Mouse (Mus musculus) liver, adult (tissue): ENCODE measurements around the gene Krcc1.

Experiments
- GATA4 ChIP-seq: IDR thresholded peaks from 2 replicates; pipeline ENCODE4 v1.6.1; 2014; ENCODE audit warnings: mild to moderate bottlenecking, low read length; ENCODE audit not compliant: insufficient replicate concordance

Gene Krcc1

DNA sequence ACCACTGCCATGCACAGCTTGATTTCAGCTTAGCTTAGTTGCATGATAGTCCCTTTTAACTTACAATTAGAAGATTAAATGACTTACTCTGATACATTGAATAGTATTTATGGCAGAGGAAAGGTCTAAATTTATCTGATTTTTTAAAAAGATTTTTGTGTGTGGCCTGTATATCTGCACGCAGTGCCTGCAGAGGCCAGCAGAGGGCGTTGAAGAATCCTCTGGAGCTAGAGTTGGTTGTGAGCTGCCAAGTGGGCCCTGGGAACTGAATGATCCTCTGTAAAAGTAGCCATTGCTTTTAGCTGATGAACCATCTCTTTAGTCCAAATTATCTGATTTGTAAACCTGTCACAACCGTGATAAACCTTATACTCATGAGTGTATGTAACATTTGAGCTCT lies 27.3 kb downstream of the Krcc1 start:
- TF ChIP-seq GATA4: no peak

DNA sequence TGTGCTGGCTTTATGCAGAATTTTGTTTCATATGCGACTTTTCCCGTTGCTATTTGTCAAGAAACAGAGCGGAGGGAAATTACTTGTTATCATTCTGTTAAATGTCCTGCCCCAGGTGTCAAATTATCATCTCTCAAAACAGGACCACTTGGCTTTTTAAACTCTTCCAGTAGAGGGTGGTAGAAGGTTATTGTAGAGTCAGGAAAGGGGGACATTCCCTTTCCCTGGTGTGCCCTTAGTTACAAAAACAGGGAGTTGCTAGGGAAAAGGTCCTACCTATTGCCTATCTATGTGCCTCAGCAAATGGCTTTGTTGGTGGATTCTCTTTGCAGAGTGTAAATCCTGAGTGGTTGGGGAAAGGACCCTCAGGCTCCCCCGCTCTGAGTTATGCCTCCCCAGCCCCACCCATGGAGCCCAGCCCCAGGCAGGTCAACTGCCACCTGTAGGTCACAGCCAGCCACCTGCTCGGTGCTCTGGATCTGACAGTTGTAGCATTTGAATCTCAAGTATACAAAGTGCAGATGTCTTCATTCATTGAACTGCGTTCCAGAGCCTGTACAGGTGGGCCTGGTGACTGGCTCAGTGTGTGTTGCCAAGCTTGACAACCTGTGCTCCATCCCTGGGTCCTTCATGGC lies 30.7 kb downstream of the Krcc1 start:
- no peak for TF ChIP-seq GATA4

DNA sequence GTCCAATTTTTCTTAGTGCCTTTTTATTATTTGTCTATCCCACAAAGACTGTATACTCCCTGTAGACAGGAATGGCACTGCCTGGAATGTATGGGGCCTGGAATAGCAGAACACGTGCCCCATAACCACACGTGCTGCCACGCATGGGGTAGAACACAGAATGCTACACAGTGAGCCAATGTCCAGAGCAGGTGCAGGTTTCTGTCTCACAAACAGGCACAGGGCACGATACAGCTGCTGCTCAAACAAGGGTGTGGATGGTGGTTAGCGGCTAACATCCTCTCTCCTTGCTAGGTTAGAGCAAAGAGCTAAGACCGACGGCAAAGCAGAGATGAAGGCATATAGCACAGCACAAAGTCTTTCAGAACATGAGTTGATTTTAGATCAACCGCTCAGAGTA lies 36.0 kb downstream of the Krcc1 start:
- no peak for TF ChIP-seq GATA4

DNA sequence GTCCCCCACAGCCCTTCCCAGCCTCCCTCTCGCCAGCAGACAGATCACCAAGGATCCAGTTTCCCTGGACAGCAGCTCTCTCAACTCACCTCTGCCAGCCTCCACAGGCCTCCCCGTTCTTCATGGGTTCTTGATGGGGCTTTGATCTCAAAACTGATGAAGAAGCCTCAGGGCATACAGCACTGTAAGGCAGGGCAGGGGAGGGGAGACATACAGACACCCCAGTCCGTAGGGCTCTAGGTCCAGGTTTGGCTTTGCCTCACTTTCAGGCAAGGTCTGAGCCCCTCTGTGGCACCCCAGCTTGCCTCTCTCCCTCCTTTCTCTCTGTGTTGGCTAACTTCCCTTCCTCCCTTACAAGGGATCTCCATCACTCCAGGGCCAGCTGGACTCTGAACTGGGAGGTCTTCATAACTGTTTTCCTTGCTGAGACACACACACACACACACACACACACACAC lies 50.4 kb downstream of the Krcc1 start, which contains the start of gene Smyd1:
Gene Smyd1, minus strand, starts transcription at position 408 of the 458 bp plus-strand sequence.
- TF ChIP-seq GATA4: no peak

DNA sequence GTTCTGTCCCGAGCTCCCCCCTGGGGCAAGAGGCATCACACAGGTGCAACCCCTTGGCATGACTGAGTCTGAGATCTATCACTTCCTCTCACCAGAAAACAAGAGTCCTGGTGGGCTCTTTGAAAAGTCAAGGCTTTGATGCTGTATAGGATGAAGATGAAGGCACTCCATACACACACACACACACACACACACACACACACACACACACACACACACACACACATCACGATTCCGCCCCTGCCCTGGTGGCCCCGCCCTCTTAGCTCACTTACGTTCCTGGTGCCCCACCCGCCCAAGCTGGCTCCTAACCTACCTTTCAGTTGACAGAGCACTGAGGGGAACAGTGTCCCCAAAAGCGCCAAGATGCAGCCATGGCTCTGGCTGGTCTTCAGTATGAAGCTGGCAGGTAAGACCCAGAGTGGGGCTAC lies 51.0 kb downstream of the Krcc1 start, which contains the start of gene Cd8b1:
Gene Cd8b1, plus strand, starts transcription at position 298 of the 431 bp plus-strand sequence.
- no peak for TF ChIP-seq GATA4

DNA sequence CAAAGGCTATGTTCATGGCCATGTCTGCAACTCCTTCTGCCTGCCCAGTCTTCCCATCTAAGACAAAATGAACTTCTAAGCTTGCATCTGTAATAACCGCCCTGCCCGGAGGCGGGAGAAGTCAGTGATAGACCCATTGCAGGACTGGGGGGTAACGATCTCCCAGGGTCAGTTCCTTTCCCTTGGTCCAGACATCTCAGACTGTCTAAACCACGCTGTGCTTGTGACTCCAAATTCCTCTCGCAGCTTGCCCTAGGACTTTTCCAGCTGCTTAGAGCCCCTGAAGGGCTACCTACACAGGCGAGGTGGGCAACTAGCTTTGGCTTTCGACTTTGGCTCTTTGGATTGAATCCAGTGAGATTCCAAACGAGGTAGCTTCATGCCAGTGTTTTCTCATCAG lies 53.3 kb downstream of the Krcc1 start:
- no peak for TF ChIP-seq GATA4

DNA sequence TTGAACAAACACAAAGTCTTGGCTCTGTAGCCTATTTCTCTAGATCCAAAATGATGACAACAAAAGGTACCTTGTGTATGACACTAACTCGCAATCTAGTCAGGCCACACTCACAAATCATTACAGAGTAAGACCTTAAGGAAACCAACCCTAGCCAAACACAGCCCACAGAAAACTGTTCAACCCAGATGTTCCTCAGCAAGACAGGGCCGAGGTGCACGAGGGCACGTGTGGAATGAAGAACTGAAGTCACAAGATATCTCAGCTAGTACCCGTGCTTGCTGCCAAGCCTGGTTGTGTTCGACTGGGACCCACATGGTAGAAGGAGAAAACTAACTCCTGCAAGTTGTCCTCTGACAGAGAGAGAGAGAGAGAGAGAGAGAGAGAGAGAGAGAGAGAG lies 58.4 kb downstream of the Krcc1 start:
- TF ChIP-seq GATA4: no peak

DNA sequence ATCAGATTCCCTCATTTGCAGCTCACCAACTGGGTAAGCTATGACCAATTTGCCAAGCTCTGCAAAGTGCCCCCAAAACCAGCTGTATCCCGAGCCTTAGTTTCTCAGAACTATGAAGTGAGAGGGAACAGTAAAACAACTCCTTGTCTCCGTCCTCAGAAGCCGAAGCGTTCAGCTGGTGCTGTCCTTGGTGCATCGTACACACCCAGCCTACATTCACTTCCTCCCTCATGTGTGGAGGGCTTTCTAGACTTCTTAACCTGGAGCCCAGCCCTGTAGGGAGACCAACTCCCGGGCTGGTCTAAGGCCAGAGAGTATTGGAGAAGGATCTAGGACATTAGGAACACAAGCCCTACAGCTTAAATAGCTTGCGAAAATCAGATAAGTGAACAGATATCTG lies 59.0 kb downstream of the Krcc1 start:
- no peak for TF ChIP-seq GATA4

DNA sequence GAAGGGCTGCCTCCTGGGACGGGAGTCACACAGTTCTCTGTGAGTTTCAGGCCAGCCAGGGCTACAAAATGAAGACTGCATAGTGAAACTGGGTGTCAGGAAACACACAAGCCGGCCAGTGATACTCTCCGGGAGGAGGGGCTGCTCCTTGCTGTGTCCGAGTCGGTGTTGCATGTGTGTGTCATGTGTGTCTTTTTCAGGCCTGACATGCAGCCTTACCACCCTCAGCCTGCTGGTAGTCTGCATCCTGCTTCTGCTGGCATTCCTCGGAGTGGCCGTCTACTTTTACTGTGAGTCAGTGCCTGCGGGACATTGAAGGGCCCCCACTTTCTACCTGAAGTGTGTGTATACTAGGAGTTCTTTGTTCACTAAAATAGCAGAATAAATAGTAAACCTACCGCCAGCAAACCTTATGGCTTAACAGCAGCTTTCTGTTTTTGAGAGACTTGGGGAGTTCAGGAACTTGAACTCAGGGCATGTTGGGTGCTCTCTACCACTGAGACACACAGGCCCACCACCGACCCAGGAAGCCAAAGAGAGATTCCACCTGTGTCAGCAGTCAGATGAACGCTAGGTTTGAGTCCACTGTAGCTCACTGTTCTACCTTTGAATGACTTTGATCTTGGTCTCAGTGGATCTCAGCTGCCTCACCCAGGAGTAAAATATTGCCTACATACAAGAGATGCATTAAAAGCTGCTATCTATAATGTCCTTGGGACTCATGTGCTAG lies 60.9 kb downstream of the Krcc1 start:
- TF ChIP-seq GATA4: no peak

DNA sequence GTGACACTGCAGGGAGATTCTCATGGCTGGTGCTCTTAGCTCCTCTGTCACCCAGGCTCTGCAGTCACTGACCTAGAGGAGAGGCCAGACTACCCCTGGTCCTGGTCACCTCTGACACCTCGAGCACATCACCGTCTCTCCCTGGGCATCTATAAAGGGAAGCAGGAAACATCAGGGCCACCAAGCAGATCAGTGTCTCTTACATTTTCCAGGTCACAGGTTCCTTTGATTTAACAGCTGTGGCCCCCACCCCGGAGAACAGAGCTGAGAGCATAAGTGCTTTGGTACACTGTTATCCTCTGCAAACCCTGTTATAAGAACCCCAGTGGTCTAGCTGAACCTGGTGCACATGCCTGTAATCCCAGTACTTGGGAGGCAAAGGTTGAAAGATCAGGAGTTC lies 61.6 kb downstream of the Krcc1 start:
- TF ChIP-seq GATA4: no peak

DNA sequence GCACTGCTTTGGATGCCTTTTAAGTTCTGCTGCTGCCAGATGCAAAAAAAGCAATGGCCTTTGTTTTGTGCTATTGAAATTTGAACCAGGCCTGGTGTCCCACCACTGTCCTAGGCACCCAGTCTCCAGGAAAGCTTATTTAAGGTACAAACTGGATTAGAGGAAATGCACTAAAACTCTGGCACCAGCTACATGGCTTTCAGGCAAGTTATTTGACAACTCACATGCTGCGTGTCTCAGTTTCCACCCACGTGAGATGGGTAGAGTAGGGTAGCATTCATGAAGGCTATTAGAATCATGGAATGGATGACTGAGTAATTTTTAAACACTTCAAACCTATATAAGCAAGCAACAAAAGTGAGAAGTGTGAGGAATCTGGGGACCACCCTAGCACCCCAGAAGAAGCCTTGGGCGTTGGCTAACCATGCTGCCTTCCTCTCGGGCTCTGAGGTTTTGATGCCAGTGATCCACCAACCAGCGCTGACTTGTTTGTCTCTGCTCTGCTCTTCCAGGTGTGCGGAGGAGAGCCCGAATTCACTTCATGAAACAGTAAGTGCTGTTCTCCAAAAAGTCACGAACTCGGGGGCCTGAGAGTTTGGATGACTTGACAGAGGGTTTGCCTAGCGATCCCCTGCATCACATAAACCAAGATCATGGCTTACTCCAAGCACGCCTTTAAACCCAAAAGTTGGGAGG lies 62.2 kb downstream of the Krcc1 start:
- TF ChIP-seq GATA4: no peak
